Mouse (Mus musculus): ENCODE results near the gene Akap5. TPM values are rescaled to one million over a fixed set of nuclear protein-coding genes. Genes with fewer than 3 reads are reported as not detected.

Akap5 gene
- polyA plus RNA-seq, 1 experiment from 2014 or later = 4.2 TPM

- H3K27me3 ChIP-seq (ENCODE audit: control insufficient read depth, insufficient read depth, low read length) = no peaks in the 10 kb centered on the region
- no peak overlapping the region for H3K4me2 ChIP-seq (ENCODE audit: low read length)
- no peak overlapping the region for H3K27ac ChIP-seq (replicated peaks in 1 of 2; ENCODE audit: control insufficient read depth in 1 of 2, insufficient read depth in 1 of 2, low read depth in 2 of 2, low read length in 2 of 2)
- H3K9ac ChIP-seq (ENCODE audit: low read length) = no peak overlapping the region
- H3K4me1 ChIP-seq (ENCODE audit: control insufficient read depth in 2 of 2, insufficient read depth in 2 of 2, low read length in 2 of 2) = peaks cover 0 to 1% of the 10 kb centered on the region in 2 experiments; a peak in 1 of 4 replicates
- no peak overlapping the region for H3K4me3 ChIP-seq (ENCODE audit: control insufficient read depth in 1 of 2, insufficient read depth in 1 of 2, low read depth in 1 of 2, low read length in 2 of 2)
- no peak for ATAC-seq (ENCODE audit: insufficient number of reproducible peaks, insufficient read depth, low FRiP score, low read depth)
- peaks cover 73% of the 10 kb centered on the region for H3K36me3 ChIP-seq (ENCODE audit: control insufficient read depth, insufficient read depth, low read length)
- 81% methylated on average over 8 of the region's 8 CpGs for WGBS
- H3K9me3 ChIP-seq (ENCODE audit: control insufficient read depth, low read length) = no peaks in the 10 kb centered on the region
Observed at GRCm38 (mm10) chr12:76287986-76288385, 36.7 kb upstream of the Akap5 start.

GRCm38 (mm10) chr12:76288494-76288893 is 36.2 kb upstream of the Akap5 start:
- no peak overlapping the region for H3K4me2 ChIP-seq (ENCODE audit: low read length)
- peaks cover 69% of the 10 kb centered on the region for H3K36me3 ChIP-seq (ENCODE audit: control insufficient read depth, insufficient read depth, low read length)
- no peak overlapping the region for H3K4me3 ChIP-seq (ENCODE audit: control insufficient read depth in 1 of 2, insufficient read depth in 1 of 2, low read depth in 1 of 2, low read length in 2 of 2)

GRCm38 (mm10) chr12:76289428-76289827 is 35.3 kb upstream of the Akap5 start:
- no peak overlapping the region for H3K9ac ChIP-seq (ENCODE audit: low read length)
- H3K4me1 ChIP-seq (ENCODE audit: control insufficient read depth in 2 of 2, insufficient read depth in 2 of 2, low read length in 2 of 2) = 0 out of 4 replicates have a peak, but pooled peaks cover 0 to 3% of the 10 kb centered on the region in 2 experiments
- no peak overlapping the region for H3K27ac ChIP-seq (replicated peaks in 1 of 2; ENCODE audit: control insufficient read depth in 1 of 2, insufficient read depth in 1 of 2, low read depth in 2 of 2, low read length in 2 of 2)
- no peaks in the 10 kb centered on the region for H3K9me3 ChIP-seq (ENCODE audit: control insufficient read depth, low read length)
- no peak overlapping the region for H3K4me2 ChIP-seq (ENCODE audit: low read length)
- 94% methylated on average over 12 of the region's 12 CpGs for WGBS
- no peaks in the 10 kb centered on the region for H3K27me3 ChIP-seq (ENCODE audit: control insufficient read depth, insufficient read depth, low read length)
- H3K36me3 ChIP-seq (ENCODE audit: control insufficient read depth, insufficient read depth, low read length) = peaks cover 69% of the 10 kb centered on the region
- no peak for ATAC-seq (ENCODE audit: insufficient number of reproducible peaks, insufficient read depth, low FRiP score, low read depth)
- H3K4me3 ChIP-seq (ENCODE audit: control insufficient read depth in 1 of 2, insufficient read depth in 1 of 2, low read depth in 1 of 2, low read length in 2 of 2) = no peak overlapping the region

More at GRCm38 (mm10) chr12:76288494-76288893, 36.2 kb upstream of the Akap5 start:
- Histone ChIP-seq H3K9ac (ENCODE audit: low read length) (no peak overlapping the region), H3K9me3 (ENCODE audit: control insufficient read depth, low read length) (no peaks in the 10 kb centered on the region), H3K27me3 (ENCODE audit: control insufficient read depth, insufficient read depth, low read length) (no peaks in the 10 kb centered on the region), H3K27ac (replicated peaks in 1 of 2; ENCODE audit: control insufficient read depth in 1 of 2, insufficient read depth in 1 of 2, low read depth in 2 of 2, low read length in 2 of 2) (no peak overlapping the region), H3K4me1 (ENCODE audit: control insufficient read depth in 2 of 2, insufficient read depth in 2 of 2, low read length in 2 of 2) (0 out of 4 replicates have a peak, but pooled peaks cover 0 to 2% of the 10 kb centered on the region in 2 experiments)
- no peak for ATAC-seq (ENCODE audit: insufficient number of reproducible peaks, insufficient read depth, low FRiP score, low read depth)
- WGBS = 88% methylated on average over 5 of the region's 5 CpGs

GRCm38 (mm10) chr12:76290271-76290670 is 34.4 kb upstream of the Akap5 start:
- H3K9ac ChIP-seq (ENCODE audit: low read length) = no peak overlapping the region
- no peaks in the 10 kb centered on the region for H3K27me3 ChIP-seq (ENCODE audit: control insufficient read depth, insufficient read depth, low read length)
- ATAC-seq (ENCODE audit: insufficient number of reproducible peaks, insufficient read depth, low FRiP score, low read depth) = no peak
- 85% methylated on average over 2 of the region's 2 CpGs for WGBS
- 0 out of 4 replicates have a peak, but pooled peaks cover 0 to 3% of the 10 kb centered on the region in 2 experiments for H3K4me1 ChIP-seq (ENCODE audit: control insufficient read depth in 2 of 2, insufficient read depth in 2 of 2, low read length in 2 of 2)
- peaks cover 71% of the 10 kb centered on the region for H3K36me3 ChIP-seq (ENCODE audit: control insufficient read depth, insufficient read depth, low read length)
- no peak overlapping the region for H3K4me3 ChIP-seq (ENCODE audit: control insufficient read depth in 1 of 2, insufficient read depth in 1 of 2, low read depth in 1 of 2, low read length in 2 of 2)
- H3K27ac ChIP-seq (replicated peaks in 1 of 2; ENCODE audit: control insufficient read depth in 1 of 2, insufficient read depth in 1 of 2, low read depth in 2 of 2, low read length in 2 of 2) = no peak overlapping the region
- no peak overlapping the region for H3K4me2 ChIP-seq (ENCODE audit: low read length)
- no peaks in the 10 kb centered on the region for H3K9me3 ChIP-seq (ENCODE audit: control insufficient read depth, low read length)

- H3K27me3 ChIP-seq (ENCODE audit: control insufficient read depth, insufficient read depth, low read length) = no peaks in the 10 kb centered on the region
- H3K36me3 ChIP-seq (ENCODE audit: control insufficient read depth, insufficient read depth, low read length) = peaks cover 83% of the 10 kb centered on the region
- H3K9ac ChIP-seq (ENCODE audit: low read length) = no peak overlapping the region
- H3K27ac ChIP-seq (replicated peaks in 1 of 2; ENCODE audit: control insufficient read depth in 1 of 2, insufficient read depth in 1 of 2, low read depth in 2 of 2, low read length in 2 of 2) = no peak overlapping the region
- 48% methylated on average over 7 of the region's 7 CpGs for WGBS
- 0 out of 4 replicates have a peak, but pooled peaks cover 0 to 3% of the 10 kb centered on the region in 2 experiments for H3K4me1 ChIP-seq (ENCODE audit: control insufficient read depth in 2 of 2, insufficient read depth in 2 of 2, low read length in 2 of 2)
- no peak overlapping the region for H3K4me2 ChIP-seq (ENCODE audit: low read length)
- no peak for ATAC-seq (ENCODE audit: insufficient number of reproducible peaks, insufficient read depth, low FRiP score, low read depth)
- no peaks in the 10 kb centered on the region for H3K9me3 ChIP-seq (ENCODE audit: control insufficient read depth, low read length)
- no peak overlapping the region for H3K4me3 ChIP-seq (ENCODE audit: control insufficient read depth in 1 of 2, insufficient read depth in 1 of 2, low read depth in 1 of 2, low read length in 2 of 2)
Observed at GRCm38 (mm10) chr12:76293192-76293591, 31.5 kb upstream of the Akap5 start.

- peaks cover 69% of the 10 kb centered on the region for H3K36me3 ChIP-seq (ENCODE audit: control insufficient read depth, insufficient read depth, low read length)
- no peak for ATAC-seq (ENCODE audit: insufficient number of reproducible peaks, insufficient read depth, low FRiP score, low read depth)
- H3K27ac ChIP-seq (replicated peaks in 1 of 2; ENCODE audit: control insufficient read depth in 1 of 2, insufficient read depth in 1 of 2, low read depth in 2 of 2, low read length in 2 of 2) = no peak overlapping the region
Observed at GRCm38 (mm10) chr12:76297830-76298229, 26.9 kb upstream of the Akap5 start.

GRCm38 (mm10) chr12:76299361-76299906 is 25.3 kb upstream of the Akap5 start:
- Histone ChIP-seq H3K27me3 (ENCODE audit: control insufficient read depth, insufficient read depth, low read length) (no peaks in the 10 kb centered on the region), H3K4me2 (ENCODE audit: low read length) (no peak overlapping the region), H3K4me3 (ENCODE audit: control insufficient read depth in 1 of 2, insufficient read depth in 1 of 2, low read depth in 1 of 2, low read length in 2 of 2) (no peak overlapping the region), H3K27ac (replicated peaks in 1 of 2; ENCODE audit: control insufficient read depth in 1 of 2, insufficient read depth in 1 of 2, low read depth in 2 of 2, low read length in 2 of 2) (no peak overlapping the region), H3K9me3 (ENCODE audit: control insufficient read depth, low read length) (no peaks in the 10 kb centered on the region), H3K36me3 (ENCODE audit: control insufficient read depth, insufficient read depth, low read length) (peaks cover 71% of the 10 kb centered on the region), H3K9ac (ENCODE audit: low read length) (no peak overlapping the region), H3K4me1 (ENCODE audit: control insufficient read depth in 2 of 2, insufficient read depth in 2 of 2, low read length in 2 of 2) (peaks cover 2 to 8% of the 10 kb centered on the region in 2 experiments; a peak in 3 of 4 replicates)
- no peak for ATAC-seq (ENCODE audit: insufficient number of reproducible peaks, insufficient read depth, low FRiP score, low read depth)
- WGBS = 72% methylated on average over 9 of the region's 9 CpGs

More at GRCm38 (mm10) chr12:76297830-76298229, 26.9 kb upstream of the Akap5 start:
- WGBS = 91% methylated on average over 5 of the region's 5 CpGs
- Histone ChIP-seq H3K4me1 (ENCODE audit: control insufficient read depth in 2 of 2, insufficient read depth in 2 of 2, low read length in 2 of 2) (peaks cover 2 to 12% of the 10 kb centered on the region in 2 experiments; a peak in 3 of 4 replicates), H3K27me3 (ENCODE audit: control insufficient read depth, insufficient read depth, low read length) (no peaks in the 10 kb centered on the region), H3K9me3 (ENCODE audit: control insufficient read depth, low read length) (no peaks in the 10 kb centered on the region), H3K4me2 (ENCODE audit: low read length) (no peak overlapping the region), H3K4me3 (ENCODE audit: control insufficient read depth in 1 of 2, insufficient read depth in 1 of 2, low read depth in 1 of 2, low read length in 2 of 2) (no peak overlapping the region), H3K9ac (ENCODE audit: low read length) (no peak overlapping the region)

GRCm38 (mm10) chr12:76300367-76300766 is 24.3 kb upstream of the Akap5 start:
- Histone ChIP-seq H3K9me3 (ENCODE audit: control insufficient read depth, low read length) (no peaks in the 10 kb centered on the region), H3K4me1 (ENCODE audit: control insufficient read depth in 2 of 2, insufficient read depth in 2 of 2, low read length in 2 of 2) (peaks cover 2 to 8% of the 10 kb centered on the region in 2 experiments; a peak in 3 of 4 replicates), H3K4me2 (ENCODE audit: low read length) (no peak overlapping the region), H3K27me3 (ENCODE audit: control insufficient read depth, insufficient read depth, low read length) (no peaks in the 10 kb centered on the region), H3K4me3 (ENCODE audit: control insufficient read depth in 1 of 2, insufficient read depth in 1 of 2, low read depth in 1 of 2, low read length in 2 of 2) (no peak overlapping the region), H3K27ac (replicated peaks in 1 of 2; ENCODE audit: control insufficient read depth in 1 of 2, insufficient read depth in 1 of 2, low read depth in 2 of 2, low read length in 2 of 2) (no peak overlapping the region), H3K9ac (ENCODE audit: low read length) (no peak overlapping the region), H3K36me3 (ENCODE audit: control insufficient read depth, insufficient read depth, low read length) (peaks cover 67% of the 10 kb centered on the region)
- ATAC-seq (ENCODE audit: insufficient number of reproducible peaks, insufficient read depth, low FRiP score, low read depth) = no peak; the same call in 1 of the 2 replicates
- 91% methylated on average over 10 of the region's 10 CpGs for WGBS
